Comparison of ENCODE assay signal across 8 mouse cellular contexts in genomic region chr11:113751484-113752084, GRCm38 (mm10). TPM values are rescaled to one million over a fixed set of nuclear protein-coding genes. Genes with fewer than 3 reads are reported as not detected.
DNase-seq lines count a peak whose midpoint lies in the region; ATAC-seq and TF ChIP-seq lines count a peak whose summit lies in the region.

Gene Cdc42ep4 (minus strand): TSS chr11:113751881.

- H3K79me3 ChIP-seq in C2C12 (ENCODE audit: low read depth) = peaks cover 18% of the 10 kb centered on the region

- H3ac ChIP-seq in C2C12 (ENCODE audit: control insufficient read depth, insufficient read length, low read depth) = peak within 1 kb of the TSS; percentile 93

- peaks cover 48% of the 10 kb centered on the region for H3K79me2 ChIP-seq in C2C12 (ENCODE audit: control insufficient read depth, insufficient read depth)

- H3K4me3 ChIP-seq in C2C12 (ENCODE audit: insufficient read depth, poor library complexity, severe bottlenecking) = peak within 1 kb of the TSS; percentile 57
- H3K4me3 ChIP-seq in embryonic fibroblast, embryonic 13.5 days (ENCODE audit: insufficient read depth, low read length) = peak within 1 kb of the TSS; percentile 87
- peak within 1 kb of the TSS; percentile 88 for H3K4me3 ChIP-seq in kidney, embryonic 14.5 days (ENCODE audit: low read length)
- peak within 1 kb of the TSS; percentile 79 for H3K4me3 ChIP-seq in limb, embryonic 15.5 days
- H3K4me3 ChIP-seq in midbrain, postnatal 0 days (ENCODE audit: low read depth, low read length) = peak within 1 kb of the TSS; percentile 89

- peak within 1 kb of the TSS; percentile 85 for H3K27ac ChIP-seq in embryonic fibroblast, embryonic 13.5 days (ENCODE audit: insufficient read depth, low read length)
- peak within 1 kb of the TSS; percentile 96 for H3K27ac ChIP-seq in kidney, embryonic 14.5 days (ENCODE audit: low read depth, low read length)
- H3K27ac ChIP-seq in limb, embryonic 15.5 days = peak within 1 kb of the TSS; percentile 97
- H3K27ac ChIP-seq in midbrain, postnatal 0 days (ENCODE audit: low read depth, low read length) = peak within 1 kb of the TSS; percentile 94

- H3K27me3 ChIP-seq in C2C12 (ENCODE audit: control insufficient read depth, insufficient read depth, insufficient read length) = no peaks in the 10 kb centered on the region
- H3K27me3 ChIP-seq in kidney, embryonic 14.5 days (ENCODE audit: control insufficient read depth, insufficient read depth, low read length) = no peaks in the 10 kb centered on the region
- no peaks in the 10 kb centered on the region for H3K27me3 ChIP-seq in limb, embryonic 15.5 days
- H3K27me3 ChIP-seq in midbrain, postnatal 0 days (ENCODE audit: insufficient read depth, low read length) = no peaks in the 10 kb centered on the region

- H3K9me3 ChIP-seq in kidney, embryonic 14.5 days (ENCODE audit: control insufficient read depth, low read length) = no peaks in the 10 kb centered on the region
- no peaks in the 10 kb centered on the region for H3K9me3 ChIP-seq in limb, embryonic 15.5 days
- no peaks in the 10 kb centered on the region for H3K9me3 ChIP-seq in midbrain, postnatal 0 days (ENCODE audit: low read length)

- under 1% methylated on average over 44 of the region's 44 CpGs for WGBS in kidney, embryonic 14.5 days
- WGBS in limb, embryonic 15.5 days = under 1% methylated on average over 43 of the region's 44 CpGs
- under 1% methylated on average over 44 of the region's 44 CpGs for WGBS in midbrain, postnatal 0 days

- H3K4me2 ChIP-seq in kidney, embryonic 14.5 days (replicated peaks; ENCODE audit: low read depth, low read length) = peak within 1 kb of the TSS; percentile 77
- H3K4me2 ChIP-seq in limb, embryonic 15.5 days = peak within 1 kb of the TSS; percentile 70
- H3K4me2 ChIP-seq in midbrain, postnatal 0 days (ENCODE audit: low read depth, low read length, poor library complexity, severe bottlenecking) = peak within 1 kb of the TSS; percentile 84

- H3K36me3 ChIP-seq in C2C12 (ENCODE audit: control insufficient read depth, insufficient read depth) = no peaks in the 10 kb centered on the region
- H3K36me3 ChIP-seq in kidney, embryonic 14.5 days (ENCODE audit: control insufficient read depth, insufficient read depth, low read length) = peaks cover 9% of the 10 kb centered on the region
- H3K36me3 ChIP-seq in limb, embryonic 15.5 days = 0 out of 2 replicates have a peak, but pooled peaks cover 11% of the 10 kb centered on the region
- no peaks in the 10 kb centered on the region for H3K36me3 ChIP-seq in midbrain, postnatal 0 days (ENCODE audit: insufficient read depth, low read length)

- no peak for TF ChIP-seq CTCF in C2C12 (IDR thresholded peaks at IDR 0.05; ENCODE audit: control insufficient read depth, insufficient read depth, insufficient read length)
- no peak for TF ChIP-seq CTCF in embryonic fibroblast, embryonic 13.5 days (IDR thresholded peaks at IDR 0.05; ENCODE audit: borderline replicate concordance, insufficient read depth, low read length)
- TF ChIP-seq CTCF in midbrain, postnatal 0 days (IDR thresholded peaks at IDR 0.05) = no peak

- H3K9ac ChIP-seq in kidney, embryonic 14.5 days (ENCODE audit: low read depth, low read length) = peak within 1 kb of the TSS; percentile 90
- H3K9ac ChIP-seq in limb, embryonic 15.5 days = peak within 1 kb of the TSS; percentile 71
- peak within 1 kb of the TSS; percentile 93 for H3K9ac ChIP-seq in midbrain, postnatal 0 days (replicated peaks; ENCODE audit: low read length, poor library complexity, severe bottlenecking)

- TF ChIP-seq POLR2A in embryonic fibroblast, embryonic 13.5 days (IDR thresholded peaks at IDR 0.05; ENCODE audit: low read depth, low read length) = peak; percentile 92

- ATAC-seq in kidney, embryonic 14.5 days (ENCODE audit: low FRiP score, low TSS enrichment) = peak; percentile 86
- ATAC-seq in limb, embryonic 15.5 days (ENCODE audit: insufficient number of reproducible peaks, low FRiP score, low TSS enrichment, low read depth) = peak; percentile 79
- peak; percentile 86 for ATAC-seq in midbrain, postnatal 0 days (ENCODE audit: low FRiP score)

- peak; percentile 92 for DNase-seq in brain, adult 2 months (ENCODE audit: low read depth, low spot score)
- DNase-seq in heart, adult 9 months (ENCODE audit: low spot score in 2 of 2) = peak; percentile 81 to 88
- DNase-seq in midbrain, postnatal 0 days (ENCODE audit: low spot score) = peak; percentile 95
- peak; percentile 81 to 88 for DNase-seq in spleen, postnatal 10 days (ENCODE audit: low spot score in 2 of 2)

- peaks cover 9% of the 10 kb centered on the region; the same call in 1 of the 2 replicates for H3K4me1 ChIP-seq in embryonic fibroblast, embryonic 13.5 days (ENCODE audit: control insufficient read depth, insufficient read depth, low read length)
- H3K4me1 ChIP-seq in kidney, embryonic 14.5 days (ENCODE audit: control insufficient read depth, insufficient read depth, low read length) = peaks cover 39% of the 10 kb centered on the region
- H3K4me1 ChIP-seq in limb, embryonic 15.5 days = peaks cover 48% of the 10 kb centered on the region
- peaks cover 12% of the 10 kb centered on the region for H3K4me1 ChIP-seq in midbrain, postnatal 0 days (ENCODE audit: insufficient read depth, low read length)

TF ChIP-seq in C2C12, 6 proteins besides CTCF, POLR2A, EP300 and RAD21:
- TF ChIP-seq FOSL1 (IDR thresholded peaks at IDR 0.05; ENCODE audit: insufficient read depth, low read length, poor library complexity, severe bottlenecking) = no peak
- no peak for TF ChIP-seq MYOD1 (IDR thresholded peaks at IDR 0.05; ENCODE audit: control insufficient read depth, insufficient read length, low read depth)
- no peak for TF ChIP-seq USF1 (IDR thresholded peaks at IDR 0.05; ENCODE audit: low read depth)
- TF ChIP-seq MAX (IDR thresholded peaks at IDR 0.05) = no peak
- TF ChIP-seq CEBPB (IDR thresholded peaks at IDR 0.05; ENCODE audit: low read depth) = no peak
- TF ChIP-seq MYOG (IDR thresholded peaks at IDR 0.05; ENCODE audit: control insufficient read depth, extremely low read depth, insufficient read length) = no peak
TF ChIP-seq in C2C12: peak in this region for 0.

RNA-seq across cellular contexts. Expression of gene Cdc42ep4, which starts in this region (rescaled TPM):
- 13.0 TPM for polyA plus RNA-seq in C2C12 (2012; fragmentation: generic; extraction: Trizol)
- 21.3 and 24.1 TPM in 2 replicates for polyA plus RNA-seq in embryonic fibroblast, embryonic 13.5 days (2011; ENCODE audit: insufficient read length, low read depth, missing spikeins)
- 36.0 and 45.4 TPM in 2 replicates for polyA plus RNA-seq in kidney, embryonic 14.5 days (2014; fragmentation: Nextera tagmentation; extraction: Ambion mirVana)
- polyA plus RNA-seq in limb, embryonic 15.5 days (2015; fragmentation: Nextera tagmentation; extraction: Ambion mirVana) = 70.1 and 72.4 TPM in 2 replicates
- 88.0 and 89.5 TPM in 2 replicates for total RNA-seq in midbrain, postnatal 0 days (2014; rRNA removed)
- polyA plus RNA-seq in midbrain, postnatal 0 days (2015; fragmentation: Nextera tagmentation; extraction: Ambion mirVana) = 60.3 and 63.2 TPM in 2 replicates

Comparison
In these comparisons a context has a peak if more than half of its experiments do, and no peak if none do; other contexts are left out.
1. Peak in every context shown above with its lines: DNase-seq, ATAC-seq, H3K4me3 ChIP-seq and H3K27ac ChIP-seq.